Comparison of ENCODE assay signal across 18 mouse cellular contexts in genomic region chr5:139860328-139861104, GRCm38 (mm10). TPM values are rescaled to one million over a fixed set of nuclear protein-coding genes. Genes with fewer than 3 reads are reported as not detected.
DNase-seq lines count a peak whose midpoint lies in the region; ATAC-seq and TF ChIP-seq lines count a peak whose summit lies in the region.
"Had no signal": no experiment of that assay in that cellular context is flagged by ENCODE, and none has a peak within 500 bp of the region (broad histone marks: within the 10 kb centered on the region; RNA-seq: fewer than 3 reads in every experiment).

No protein-coding gene starts in this region.

- H3K27me3 ChIP-seq in MEL (ENCODE audit: control insufficient read depth in 1 of 2, insufficient read depth in 2 of 2, low read length in 2 of 2), result no peaks in the 10 kb centered on the region
- H3K27me3 ChIP-seq in hindbrain, embryonic 10.5 days (ENCODE audit: insufficient read depth, poor library complexity, severe bottlenecking), result no peaks in the 10 kb centered on the region
- H3K27me3 ChIP-seq in midbrain, embryonic 14.5 days (ENCODE audit: control insufficient read depth, insufficient read depth, low read length), result no peaks in the 10 kb centered on the region
- H3K27me3 ChIP-seq: limb, embryonic 12.5 days had no signal

- TF ChIP-seq EP300 in MEL (IDR thresholded peaks at IDR 0.05; ENCODE audit: low read depth in 1 of 2, low read length in 2 of 2), result no peak

- no peak for TF ChIP-seq CTCF in MEL (IDR thresholded peaks at IDR 0.05 in 2 of 3, conservative IDR thresholded peaks at IDR 0.05 in 1 of 3; ENCODE audit: control insufficient read depth in 1 of 3, insufficient read depth in 1 of 3, low read depth in 2 of 3, low read length in 3 of 3, poor library complexity in 1 of 3, severe bottlenecking in 1 of 3)
- TF ChIP-seq CTCF in brain, embryonic 14.5 days (IDR thresholded peaks at IDR 0.05; ENCODE audit: borderline replicate concordance, extremely low read depth, insufficient read depth, insufficient read length), result no peak

- intact Hi-C loops in gastrocnemius, postnatal 14 days (cut with DNase I; ENCODE audit: low total_unique reads), result no loop called here

- no peak overlapping the region for H3K27ac ChIP-seq in MEL (ENCODE audit: control insufficient read depth, low read depth, low read length)
- peak overlapping the region; percentile 31 for H3K27ac ChIP-seq in hindbrain, embryonic 10.5 days
- H3K27ac ChIP-seq in midbrain, embryonic 14.5 days (replicated peaks; ENCODE audit: low read depth, low read length), result peak overlapping the region; percentile 45; the same call in 1 of the 2 replicates
- H3K27ac ChIP-seq: limb, embryonic 12.5 days had no signal

- no peaks in the 10 kb centered on the region for H3K9me3 ChIP-seq in MEL (replicated peaks; ENCODE audit: insufficient read depth, low read length)
- no peaks in the 10 kb centered on the region for H3K9me3 ChIP-seq in hindbrain, embryonic 10.5 days
- no peaks in the 10 kb centered on the region for H3K9me3 ChIP-seq in midbrain, embryonic 14.5 days (ENCODE audit: control insufficient read depth, low read length)
- H3K9me3 ChIP-seq: limb, embryonic 12.5 days; megakaryocyte, embryonic 14.5 days had no signal

- ATAC-seq in midbrain, embryonic 14.5 days (ENCODE audit: low FRiP score, low TSS enrichment), result peak; percentile 48; the same call in 1 of the 2 replicates

- DNase-seq in MEL (ENCODE audit: low read depth, low spot score), result peak; percentile 20
- DNase-seq in brain, embryonic 14.5 days (ENCODE audit: low read depth), result peak; percentile 86
- peak; percentile 16 for DNase-seq in hindbrain, embryonic 10.5 days (ENCODE audit: low spot score)
- DNase-seq in midbrain, embryonic 14.5 days, result peak; percentile 64
- no peak for DNase-seq in adrenal gland, postnatal 14 days
- DNase-seq in layer of hippocampus, adult 9-10 months (ENCODE audit: low spot score), result no peak
- DNase-seq in gastrocnemius, postnatal 14 days, result no peak
- DNase-seq: cerebellum, adult 9-10 months; gastrocnemius, postnatal 25 days; kidney, adult 18-20 months; lung, embryonic 14.5 days; spleen, adult 18-20 months had no signal

- H3K79me2 ChIP-seq in MEL (ENCODE audit: control insufficient read depth, insufficient read depth, low read length, poor library complexity), result no peaks in the 10 kb centered on the region

- no peak for TF ChIP-seq POLR2A in MEL (IDR thresholded peaks at IDR 0.05; ENCODE audit: control insufficient read depth in 1 of 2, insufficient read depth in 1 of 2, low read depth in 1 of 2, low read length in 2 of 2, poor library complexity in 1 of 2)
- TF ChIP-seq POLR2A in brain, embryonic 14.5 days (IDR thresholded peaks at IDR 0.05; ENCODE audit: borderline replicate concordance, extremely low read depth, insufficient read depth, insufficient read length, poor library complexity, severe bottlenecking), result no peak

- peak overlapping the region; percentile 12 for H3K4me2 ChIP-seq in midbrain, embryonic 14.5 days (ENCODE audit: low read length)
- H3K4me2 ChIP-seq: limb, embryonic 12.5 days; lung, embryonic 14.5 days had no signal

- H3K36me3 ChIP-seq in MEL (ENCODE audit: control insufficient read depth in 1 of 2, insufficient read depth in 2 of 2, low read length in 2 of 2), result no peaks in the 10 kb centered on the region
- H3K36me3 ChIP-seq in hindbrain, embryonic 10.5 days, result no peaks in the 10 kb centered on the region
- no peaks in the 10 kb centered on the region for H3K36me3 ChIP-seq in midbrain, embryonic 14.5 days (ENCODE audit: control insufficient read depth, insufficient read depth, low read length)
- H3K36me3 ChIP-seq: limb, embryonic 12.5 days had no signal

- no peaks in the 10 kb centered on the region for H3K4me1 ChIP-seq in MEL (ENCODE audit: control insufficient read depth in 1 of 2, insufficient read depth in 2 of 2, low read length in 2 of 2)
- H3K4me1 ChIP-seq in hindbrain, embryonic 10.5 days (replicated peaks), result peaks cover 16% of the 10 kb centered on the region
- H3K4me1 ChIP-seq in midbrain, embryonic 14.5 days (ENCODE audit: control insufficient read depth, insufficient read depth, low read length), result peaks cover 8% of the 10 kb centered on the region
- H3K4me1 ChIP-seq: limb, embryonic 12.5 days; megakaryocyte, embryonic 14.5 days had no signal

- no peak overlapping the region for H3K9ac ChIP-seq in MEL (ENCODE audit: control insufficient read depth, low read depth, low read length, poor library complexity, severe bottlenecking)
- no peak overlapping the region; the same call in 1 of the 2 replicates for H3K9ac ChIP-seq in midbrain, embryonic 14.5 days (replicated peaks; ENCODE audit: low read length)
- H3K9ac ChIP-seq: limb, embryonic 12.5 days; lung, embryonic 14.5 days had no signal

- 37% methylated on average over 15 of the region's 15 CpGs for WGBS in hindbrain, embryonic 10.5 days
- WGBS in midbrain, embryonic 14.5 days, result 16% methylated on average over 15 of the region's 15 CpGs

- TF ChIP-seq RAD21 in MEL (IDR thresholded peaks at IDR 0.05; ENCODE audit: low read depth, low read length), result no peak

- no peak overlapping the region for H3K4me3 ChIP-seq in MEL (ENCODE audit: control insufficient read depth in 1 of 2, insufficient read depth in 1 of 2, low read depth in 2 of 2, low read length in 2 of 2)
- H3K4me3 ChIP-seq in hindbrain, embryonic 10.5 days, result peak overlapping the region; percentile 1; the same call in 1 of the 2 replicates
- no peak overlapping the region for H3K4me3 ChIP-seq in midbrain, embryonic 14.5 days (replicated peaks; ENCODE audit: low read depth, low read length)
- H3K4me3 ChIP-seq: erythroblast, embryonic 14.5 days; limb, embryonic 12.5 days; megakaryocyte, embryonic 14.5 days had no signal

TF ChIP-seq in MEL, 35 proteins besides CTCF, POLR2A, EP300 and RAD21 (continues in another document):
- no peak for TF ChIP-seq ELF1 (IDR thresholded peaks at IDR 0.05; ENCODE audit: low read depth, low read length)
- TF ChIP-seq ZKSCAN1 (IDR thresholded peaks at IDR 0.05; ENCODE audit: low read depth, low read length), result no peak
- no peak for TF ChIP-seq GABPA (IDR thresholded peaks at IDR 0.05; ENCODE audit: low read depth, low read length)
- no peak for TF ChIP-seq CHD2 (IDR thresholded peaks at IDR 0.05; ENCODE audit: low read length)
- no peak for TF ChIP-seq CHD1 (IDR thresholded peaks at IDR 0.05; ENCODE audit: low read depth, low read length)
- no peak for TF ChIP-seq POLR2AphosphoS5 (IDR thresholded peaks at IDR 0.05; ENCODE audit: borderline replicate concordance, low read depth, low read length)
- TF ChIP-seq MAZ (IDR thresholded peaks at IDR 0.05; ENCODE audit: low read depth, low read length), result no peak
- no peak for TF ChIP-seq MEF2A (IDR thresholded peaks at IDR 0.05; ENCODE audit: extremely low read depth, insufficient replicate concordance, low read depth, low read length, poor library complexity, severe bottlenecking)
- no peak for TF ChIP-seq UBTF (IDR thresholded peaks at IDR 0.05; ENCODE audit: borderline replicate concordance, insufficient read depth, low read depth, low read length)
- TF ChIP-seq HCFC1 (IDR thresholded peaks at IDR 0.05; ENCODE audit: low read depth, low read length), result no peak
- no peak for TF ChIP-seq SMC3 (IDR thresholded peaks at IDR 0.05; ENCODE audit: low read depth, low read length)
- no peak for TF ChIP-seq TCF12 (IDR thresholded peaks at IDR 0.05; ENCODE audit: low read depth, low read length)
- TF ChIP-seq E2F4 (IDR thresholded peaks at IDR 0.05; ENCODE audit: borderline replicate concordance, low read depth, low read length), result no peak
- no peak for TF ChIP-seq TBP (IDR thresholded peaks at IDR 0.05; ENCODE audit: low read depth, low read length)

RNA-seq across cellular contexts. Expression of gene Psmg3, which starts 33.8 kb away (rescaled TPM):
- 70.0 and 75.4 TPM in 2 replicates for total RNA-seq in MEL (2012; rRNA removed)
- 10 to 100 TPM in 1 of 2 experiments, not detected in 1; 81.9 TPM for polyA plus RNA-seq in MEL (2012; ENCODE audit: insufficient read depth in 1 of 2, insufficient read length in 2 of 2, low read depth in 1 of 2, low replicate concordance in 2 of 2, missing spikeins in 1 of 2)
- polyA plus RNA-seq in brain, embryonic 14.5 days (2012; rRNA removed), result 50.6 and 73.4 TPM in 2 replicates
- polyA plus RNA-seq in hindbrain, embryonic 10.5 days (2016; fragmentation: Nextera tagmentation; extraction: Ambion mirVana), result 97.5 and 97.7 TPM in 2 replicates
- 72.6 and 78.0 TPM in 2 replicates for polyA plus RNA-seq in midbrain, embryonic 14.5 days (2014; fragmentation: Nextera tagmentation; extraction: Ambion mirVana)
- 14.7 and 18.3 TPM in 2 replicates for total RNA-seq in adrenal gland, postnatal 14 days (2021)
- 1 to 10 TPM; 7.5 to 8.8 TPM for total RNA-seq in gastrocnemius, postnatal 14 days (2021)

RNA-seq across cellular contexts. Expression of gene Gm26938, which starts 34.3 kb away (rescaled TPM):
- total RNA-seq in MEL (2012; rRNA removed), result not detected in 2 replicates
- under 1 TPM in 1 of 2 experiments, not detected in 1; 0.11 TPM for polyA plus RNA-seq in MEL (2012; ENCODE audit: insufficient read depth in 1 of 2, insufficient read length in 2 of 2, low read depth in 1 of 2, low replicate concordance in 2 of 2, missing spikeins in 1 of 2)
- 0.53 TPM in 1 of 2 replicates, not detected in the other for polyA plus RNA-seq in brain, embryonic 14.5 days (2012; rRNA removed)
- not detected in 2 replicates for polyA plus RNA-seq in hindbrain, embryonic 10.5 days (2016; fragmentation: Nextera tagmentation; extraction: Ambion mirVana)
- 0.43 and 0.62 TPM in 2 replicates for polyA plus RNA-seq in midbrain, embryonic 14.5 days (2014; fragmentation: Nextera tagmentation; extraction: Ambion mirVana)
- total RNA-seq in adrenal gland, postnatal 14 days (2021), result not detected in 2 replicates
- not detected for total RNA-seq in gastrocnemius, postnatal 14 days (2021)
- total RNA-seq: gastrocnemius, postnatal 25 days; layer of hippocampus, adult 8-10 months had no signal
- polyA plus RNA-seq: erythroblast, embryonic 14.5 days; heart, embryonic 16.5 days; lung, embryonic 14.5 days; testis, adult 2 months had no signal

RNA-seq across cellular contexts. Expression of gene Tmem184a, which starts 40.8 kb away (rescaled TPM):
- 0.07 and 0.27 TPM in 2 replicates for total RNA-seq in MEL (2012; rRNA removed)
- under 1 TPM in 1 of 2 experiments, not detected in 1; 0.10 TPM for polyA plus RNA-seq in MEL (2012; ENCODE audit: insufficient read depth in 1 of 2, insufficient read length in 2 of 2, low read depth in 1 of 2, low replicate concordance in 2 of 2, missing spikeins in 1 of 2)
- polyA plus RNA-seq in brain, embryonic 14.5 days (2012; rRNA removed), result 0.34 and 0.57 TPM in 2 replicates
- 1.5 and 1.8 TPM in 2 replicates for polyA plus RNA-seq in hindbrain, embryonic 10.5 days (2016; fragmentation: Nextera tagmentation; extraction: Ambion mirVana)
- 0.08 and 0.18 TPM in 2 replicates for polyA plus RNA-seq in midbrain, embryonic 14.5 days (2014; fragmentation: Nextera tagmentation; extraction: Ambion mirVana)
- total RNA-seq in adrenal gland, postnatal 14 days (2021), result 0.56 and 0.89 TPM in 2 replicates
- total RNA-seq in gastrocnemius, postnatal 14 days (2021), result under 1 TPM; 0.45 to 0.55 TPM

RNA-seq across cellular contexts. Expression of gene Elfn1, which starts 47.2 kb away (rescaled TPM):
- 0.07 TPM in 1 of 2 replicates, not detected in the other for total RNA-seq in MEL (2012; rRNA removed)
- under 1 TPM in 1 of 2 experiments, not detected in 1; 0.08 TPM for polyA plus RNA-seq in MEL (2012; ENCODE audit: insufficient read depth in 1 of 2, insufficient read length in 2 of 2, low read depth in 1 of 2, low replicate concordance in 2 of 2, missing spikeins in 1 of 2)
- polyA plus RNA-seq in brain, embryonic 14.5 days (2012; rRNA removed), result 9.7 and 14.6 TPM in 2 replicates
- polyA plus RNA-seq in hindbrain, embryonic 10.5 days (2016; fragmentation: Nextera tagmentation; extraction: Ambion mirVana), result 0.31 and 2.6 TPM in 2 replicates
- 3.0 and 3.9 TPM in 2 replicates for polyA plus RNA-seq in midbrain, embryonic 14.5 days (2014; fragmentation: Nextera tagmentation; extraction: Ambion mirVana)
- total RNA-seq in adrenal gland, postnatal 14 days (2021), result 1.2 and 1.4 TPM in 2 replicates
- under 1 TPM; 0.09 to 0.25 TPM for total RNA-seq in gastrocnemius, postnatal 14 days (2021)
- total RNA-seq: gastrocnemius, postnatal 25 days had no signal
- polyA plus RNA-seq: erythroblast, embryonic 14.5 days had no signal

Comparison
In these comparisons a context has a peak if more than half of its experiments do, and no peak if none do; other contexts are left out.
1. DNase-seq: peak in MEL (single experiment), brain, embryonic 14.5 days (single experiment), hindbrain, embryonic 10.5 days (single experiment) and midbrain, embryonic 14.5 days (single experiment); none in adrenal gland, postnatal 14 days (single experiment), layer of hippocampus, adult 9-10 months (single experiment) and gastrocnemius, postnatal 14 days (single experiment).